Mouse (Mus musculus) G1E (cell line): ENCODE measurements around the gene Plekhg5. TPM values are rescaled to one million over a fixed set of nuclear protein-coding genes. Genes with fewer than 3 reads are reported as not detected.

Experiments used
- ATAC-seq: 2 replicates; pipeline ENCODE4 v1.8.0; 2016; ENCODE audit warnings: mild to moderate bottlenecking; ENCODE audit not compliant: insufficient number of reproducible peaks, poor library complexity, low FRiP score, severe bottlenecking; ENCODE audit errors: extremely low read depth
- DNase-seq: peaks from one replicate; pipeline ENCODE4 v3.0.0; 2012; ENCODE audit warnings: low spot score
- H3K27me3 ChIP-seq: 2 replicates; pipeline ENCODE4 v1.6.1; 2012; ENCODE audit warnings: mild to moderate bottlenecking, low read length, inconsistent platforms; ENCODE audit not compliant: insufficient read depth
- H3K36me3 ChIP-seq: replicated peaks from 2 replicates; pipeline ENCODE3; 2012; ENCODE audit warnings: mild to moderate bottlenecking, inconsistent platforms
- H3K4me1 ChIP-seq: 2 replicates; pipeline ENCODE4 v1.6.1; 2012; ENCODE audit warnings: low read depth, low read length, inconsistent platforms, mixed read lengths; ENCODE audit not compliant: insufficient read depth
- H3K4me3 ChIP-seq: 2 replicates; pipeline ENCODE4 v1.5.1; 2012; ENCODE audit warnings: low read depth, mild to moderate bottlenecking, inconsistent platforms, low read length, moderate library complexity, mixed read lengths
- H3K9me3 ChIP-seq: replicated peaks from 2 replicates; pipeline ENCODE4 v1.6.1; 2012; ENCODE audit warnings: inconsistent platforms
- CTCF ChIP-seq: IDR thresholded peaks from 2 replicates; pipeline ENCODE4 v1.5.1; 2012; ENCODE audit warnings: low read depth, low read length, inconsistent platforms, mixed read lengths
- GATA1 ChIP-seq: IDR thresholded peaks from 2 replicates; pipeline ENCODE4 v1.6.1; 2012; ENCODE audit warnings: borderline replicate concordance, low read length, inconsistent platforms, mixed read lengths
- GATA2 ChIP-seq: IDR thresholded peaks from 2 replicates; pipeline ENCODE4 v1.6.1; 2012; ENCODE audit warnings: low read depth, low read length, inconsistent platforms, borderline replicate concordance
- POLR2AphosphoS5 ChIP-seq: IDR thresholded peaks from 2 replicates; pipeline ENCODE4 v1.6.1; 2012; ENCODE audit warnings: low read depth, low read length, inconsistent platforms; ENCODE audit not compliant: insufficient replicate concordance
- TAL1 ChIP-seq: conservative IDR thresholded peaks from 2 replicates; pipeline ENCODE4 v1.6.1; 2012; ENCODE audit warnings: low read depth, low read length, inconsistent platforms, mixed read lengths
- polyA plus RNA-seq: library from polyadenylated mRNA; stranded (reverse); fragments of >175 nt; gene quantifications from 2 replicates; pipeline ENCODE4 v1.2.3, GENCODE M21; 2012
- total RNA-seq, 2 experiments: library from RNA; stranded (forward) in 1 of 2; stranded (reverse) in 1 of 2; fragments of 200-1000 nt in 1 of 2; fragments of >200 nt in 1 of 2; fragmentation: Nextera tagmentation in 1 of 2; gene quantifications; 2 replicates each; pipeline ENCODE4 v1.2.3; 2014 to 2017

The Plekhg5 gene
- total and polyA plus RNA-seq, 3 experiments, result 1.7 to 4.0 (median 3.9) TPM

DNA sequence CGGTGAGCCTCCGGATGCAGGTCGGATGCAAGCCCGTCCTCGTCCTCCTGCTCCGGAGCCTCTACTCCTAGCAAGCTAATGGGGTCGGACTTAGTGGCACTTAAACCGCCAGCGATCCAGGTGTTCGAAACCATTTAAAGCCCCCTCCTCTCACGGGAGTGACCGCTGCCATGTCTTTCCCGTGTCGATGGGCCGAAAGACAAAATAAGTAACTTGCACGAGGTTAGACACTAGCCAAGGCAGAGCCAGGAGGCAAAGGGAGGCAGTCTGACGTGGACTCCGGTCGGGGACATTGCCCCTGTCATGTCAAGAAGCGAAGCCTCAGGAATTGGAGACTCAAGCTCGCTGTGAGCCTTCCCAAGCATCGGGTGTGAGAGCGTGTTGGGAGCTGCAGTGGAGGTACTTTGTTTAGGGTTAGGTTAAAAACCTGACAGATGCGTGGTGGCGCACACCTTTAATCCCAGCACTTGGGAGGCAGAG, 32.4 kb upstream of the Plekhg5 start:
- Histone ChIP-seq H3K4me3 (peak overlapping the region; percentile 97), H3K4me1 (peaks cover 51% of the 10 kb centered on the region), H3K36me3 (peaks cover 45% of the 10 kb centered on the region), H3K27me3 (peaks cover 8% of the 10 kb centered on the region), H3K9me3 (no peaks in the 10 kb centered on the region)
- peak; percentile 43 for DNase-seq
- TF ChIP-seq TAL1 (no peak), GATA2 (no peak), GATA1 (no peak)
- ATAC-seq, result no peak

GRCm38 (mm10) chr4:152041924-152042641, 30.2 kb upstream of the Plekhg5 start:
- Histone ChIP-seq H3K4me1 (peaks cover 56% of the 10 kb centered on the region), H3K4me3 (no peak overlapping the region; the same call in 1 of the 2 replicates), H3K36me3 (peaks cover 66% of the 10 kb centered on the region), H3K27me3 (peaks cover 5% of the 10 kb centered on the region; the same call in 1 of the 2 replicates), H3K9me3 (no peaks in the 10 kb centered on the region)
- DNase-seq (no peak), ATAC-seq (no peak)
- TF ChIP-seq POLR2AphosphoS5 (no peak), CTCF (no peak), GATA1 (no peak), GATA2 (no peak), TAL1 (no peak)

DNA sequence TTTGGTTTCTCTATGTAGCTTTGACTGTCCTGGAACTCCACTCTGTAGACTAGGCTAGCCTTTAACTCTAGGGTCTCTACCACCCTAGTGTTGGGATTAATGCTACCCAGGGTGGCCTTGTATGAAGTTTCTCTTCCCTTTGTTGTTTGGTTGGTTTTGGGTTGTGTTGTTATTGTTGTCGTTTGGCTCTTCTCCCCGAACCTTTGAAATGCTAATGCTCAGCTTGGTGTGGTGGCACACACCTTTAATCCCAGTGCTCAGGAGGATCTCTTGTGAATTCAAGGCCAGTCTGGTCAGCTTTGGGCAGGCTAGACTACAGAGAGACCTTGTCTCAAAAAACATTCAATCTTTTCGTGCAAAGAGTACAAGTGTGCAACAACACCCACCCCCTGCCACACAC, 29.1 kb upstream of the Plekhg5 start:
- TF ChIP-seq POLR2AphosphoS5 (no peak), GATA1 (no peak), CTCF (no peak), TAL1 (no peak), GATA2 (no peak)
- no peak for ATAC-seq
- Histone ChIP-seq H3K4me3 (no peak overlapping the region), H3K27me3 (peaks cover 2% of the 10 kb centered on the region; the same call in 1 of the 2 replicates), H3K36me3 (peaks cover 77% of the 10 kb centered on the region), H3K9me3 (no peaks in the 10 kb centered on the region), H3K4me1 (peaks cover 50% of the 10 kb centered on the region)
- no peak for DNase-seq

- peaks cover 90% of the 10 kb centered on the region for H3K36me3 ChIP-seq
- no peak for TF ChIP-seq CTCF
- no peak for TF ChIP-seq GATA1
- TF ChIP-seq TAL1, result no peak
- no peak for TF ChIP-seq POLR2AphosphoS5
- TF ChIP-seq GATA2, result no peak
- no peak overlapping the region for H3K4me3 ChIP-seq
- H3K9me3 ChIP-seq, result no peaks in the 10 kb centered on the region
- DNase-seq (no peak), ATAC-seq (no peak)
- H3K27me3 ChIP-seq, result no peaks in the 10 kb centered on the region
- H3K4me1 ChIP-seq, result peaks cover 43% of the 10 kb centered on the region
These were observed 27.7 kb upstream of the Plekhg5 start for GRCm38 (mm10) chr4:152044609-152045008.

DNA sequence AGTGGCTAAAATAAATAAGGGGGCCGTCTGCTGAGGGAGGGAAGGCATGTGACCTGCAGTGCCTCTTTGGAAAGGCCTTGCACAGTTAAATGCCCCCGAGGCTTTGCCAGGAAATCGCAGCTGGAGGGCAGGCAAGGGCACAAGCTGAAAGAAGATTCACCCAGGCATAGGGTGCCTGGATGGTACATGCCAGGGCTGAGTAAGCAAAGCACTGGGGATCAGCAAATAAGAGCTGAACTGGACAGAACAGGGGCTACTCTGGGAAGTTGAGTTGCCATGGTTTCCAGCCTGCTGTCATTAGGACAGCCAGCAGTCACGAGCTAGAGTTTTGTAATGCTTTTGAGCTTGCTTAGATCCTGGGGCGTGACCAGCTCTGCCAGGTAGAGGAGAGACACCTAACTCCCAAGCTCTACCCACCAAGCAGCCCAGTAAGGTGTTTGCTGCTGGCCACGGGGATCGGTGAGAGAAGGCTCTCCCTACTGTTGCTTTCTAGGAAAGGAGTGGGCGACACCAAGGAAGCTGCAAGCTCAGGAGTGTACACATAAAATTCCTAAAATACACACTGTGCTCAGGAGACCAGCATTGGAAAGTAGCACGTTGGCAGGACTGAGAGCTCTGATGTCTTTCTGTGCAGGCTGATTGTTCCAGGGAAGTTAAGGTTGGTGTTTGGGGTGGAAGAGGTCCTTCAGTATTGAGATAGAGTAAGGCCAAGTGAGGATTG, 9.7 kb upstream of the Plekhg5 start:
- Histone ChIP-seq H3K36me3 (peaks cover 57% of the 10 kb centered on the region), H3K9me3 (no peaks in the 10 kb centered on the region), H3K4me3 (no peak overlapping the region), H3K27me3 (no peaks in the 10 kb centered on the region), H3K4me1 (peaks cover 12% of the 10 kb centered on the region)
- TF ChIP-seq CTCF (no peak), POLR2AphosphoS5 (0 out of 2 replicates have a peak, but pooled peaks have one; percentile 28)
- ATAC-seq, result no peak
- DNase-seq, result no peak

GRCm38 (mm10) chr4:152067280-152067679, 5.0 kb upstream of the Plekhg5 start:
- Histone ChIP-seq H3K4me1 (peaks cover 10% of the 10 kb centered on the region), H3K4me3 (peak overlapping the region; percentile 11; the same call in 1 of the 2 replicates), H3K27me3 (peaks cover 33% of the 10 kb centered on the region), H3K36me3 (peaks cover 10% of the 10 kb centered on the region), H3K9me3 (no peaks in the 10 kb centered on the region)
- DNase-seq, result no peak
- ATAC-seq, result no peak
- TF ChIP-seq TAL1, result no peak
- TF ChIP-seq GATA1, result no peak
- TF ChIP-seq GATA2, result no peak
- TF ChIP-seq CTCF, result no peak
- no peak for TF ChIP-seq POLR2AphosphoS5
